Mouse (Mus musculus) heart, postnatal 0 days (tissue): ENCODE results near the gene 9430038I01Rik.

ENCODE experiments used
- CTCF ChIP-seq: IDR thresholded peaks from 2 replicates; pipeline ENCODE4 v1.5.1; 2016; ENCODE audit warnings: antibody characterized with exemption, control low read depth, low read depth
- EP300 ChIP-seq: IDR thresholded peaks from 2 replicates; pipeline ENCODE4 v1.6.1; 2016; ENCODE audit warnings: antibody characterized with exemption, low read depth

DNA sequence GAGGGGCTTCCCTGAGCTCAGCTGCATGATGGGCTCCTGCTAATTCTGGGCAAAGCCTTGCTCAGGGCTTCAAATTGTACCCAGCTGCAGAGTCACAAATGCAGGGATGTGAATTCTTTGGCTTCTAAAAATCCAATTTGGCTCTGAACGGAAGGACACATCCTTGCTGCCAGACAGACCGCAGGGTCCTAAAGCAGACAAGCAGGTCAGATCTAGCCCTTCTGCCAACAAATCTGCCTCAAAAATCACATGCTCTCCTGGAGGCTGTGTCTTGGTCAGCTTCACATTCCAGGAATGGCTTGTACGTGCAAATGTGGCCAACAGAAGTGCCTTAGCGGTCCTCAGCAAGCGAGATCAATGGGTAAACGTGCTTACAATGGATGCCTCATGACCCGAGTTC, 46.0 kb downstream of the 9430038I01Rik start:
- TF ChIP-seq CTCF (no peak), EP300 (no peak)
